Mouse (Mus musculus) limb, embryonic 11.5 days (tissue): ENCODE data around the gene Ctnna3. TPM values are rescaled to one million over a fixed set of nuclear protein-coding genes. Genes with fewer than 3 reads are reported as not detected.

Experiments
- ATAC-seq: fragments of 200-750 bp; cut with Nextera tagmentation; 2 replicates; pipeline ENCODE4 v1.8.0; 2017; ENCODE audit warnings: low read depth; ENCODE audit not compliant: insufficient number of reproducible peaks, low FRiP score, low TSS enrichment
- DNase-seq: peaks from one replicate; pipeline ENCODE4 v3.0.0-alpha.2; 2015; ENCODE audit warnings: low spot score
- H3K27ac ChIP-seq: fragments of 300-500 bp; sonication (generic); replicated peaks from 2 replicates; pipeline ENCODE4 v1.5.1; 2014; ENCODE audit warnings: low read depth, mild to moderate bottlenecking, low read length
- H3K27me3 ChIP-seq: fragments of 300-500 bp; sonication (generic); 2 replicates; pipeline ENCODE4 v1.6.1; 2014; ENCODE audit warnings: mild to moderate bottlenecking, low read length, mixed read lengths; ENCODE audit not compliant: control insufficient read depth, insufficient read depth
- H3K36me3 ChIP-seq: fragments of 300-500 bp; sonication (generic); 2 replicates; pipeline ENCODE4 v1.6.1; 2014; ENCODE audit warnings: mild to moderate bottlenecking, low read length, moderate library complexity, mixed read lengths; ENCODE audit not compliant: control insufficient read depth, insufficient read depth
- H3K4me1 ChIP-seq: fragments of 300-500 bp; sonication (generic); 2 replicates; pipeline ENCODE4 v1.6.1; 2014; ENCODE audit warnings: low read length, mixed read lengths; ENCODE audit not compliant: control insufficient read depth, insufficient read depth
- H3K4me2 ChIP-seq: fragments of 300-500 bp; sonication (generic); 2 replicates; pipeline ENCODE4 v1.6.1; 2014; ENCODE audit warnings: low read depth, mild to moderate bottlenecking, moderate library complexity; ENCODE audit not compliant: severe bottlenecking
- H3K4me3 ChIP-seq: fragments of 300-500 bp; sonication (generic); 2 replicates; pipeline ENCODE4 v1.5.1; 2014; ENCODE audit warnings: low read depth, low read length
- H3K9ac ChIP-seq: fragments of 300-500 bp; sonication (generic); 2 replicates; pipeline ENCODE4 v1.6.1; 2014; ENCODE audit warnings: mild to moderate bottlenecking, low read length
- H3K9me3 ChIP-seq: fragments of 300-500 bp; sonication (generic); 2 replicates; pipeline ENCODE4 v1.6.1; 2016; ENCODE audit warnings: low read length; ENCODE audit not compliant: control insufficient read depth
- WGBS: fragments of 180-500 bp; shearing (Covaris S2); extraction: QIAGEN DNeasy Blood & Tissue Kit; methylation state at CpG from one replicate; pipeline ENCODE4 v1.1.7; 2014; 5-methylcytosine and 5-hydroxymethylcytosine counted together
- polyA plus RNA-seq: library from polyadenylated mRNA; unstranded; fragments of >200 nt; fragmentation: Nextera tagmentation; extraction: Ambion mirVana; gene quantifications from 2 replicates; pipeline ENCODE4 v1.2.1, GENCODE M21; 2014

Ctnna3 gene
- polyA plus RNA-seq, 1 experiment from 2014 or later: 0.04 TPM

DNA sequence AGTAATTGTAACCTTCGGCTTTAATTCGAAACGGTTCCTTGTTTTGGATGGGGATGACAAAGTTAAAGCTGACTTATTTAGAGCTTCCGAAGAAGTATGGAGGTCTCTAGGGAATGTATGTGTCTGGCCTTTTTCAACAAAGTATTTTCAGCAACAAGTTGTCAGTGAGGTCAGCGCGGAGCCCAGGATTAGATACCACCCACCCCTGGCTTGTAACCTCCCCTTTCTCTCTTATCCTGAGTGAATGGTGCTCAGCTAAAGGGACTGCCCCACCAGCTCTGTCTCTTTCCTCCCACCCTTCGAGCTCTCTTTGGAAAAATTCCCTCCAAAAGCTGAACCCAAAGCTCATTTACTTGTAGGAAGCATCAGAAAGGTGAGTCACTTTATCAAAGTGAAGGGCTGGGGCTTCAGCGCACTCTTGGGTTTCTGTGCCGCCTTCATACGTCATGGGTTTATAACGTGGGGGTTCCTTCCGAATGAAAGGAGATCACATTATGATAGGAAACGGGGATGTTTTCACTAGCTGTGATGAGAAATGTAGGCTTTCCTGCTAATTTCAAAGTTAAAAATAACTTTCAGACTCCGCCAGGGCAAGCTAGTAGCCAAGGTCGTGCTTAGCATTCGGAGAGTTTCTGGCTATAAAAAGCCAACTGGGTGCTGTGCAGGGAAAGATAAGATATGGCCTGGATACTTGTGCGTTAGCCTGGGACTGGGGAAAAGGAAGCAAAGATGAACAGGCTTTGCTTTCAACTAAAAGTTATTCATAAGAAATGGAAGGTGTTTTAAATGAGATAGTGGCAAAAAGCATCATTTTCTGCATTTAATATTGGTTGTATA is 27.6 kb downstream of the Ctnna3 start:
- DNase-seq: no peak
- 70% methylated on average over 17 of the region's 17 CpGs for WGBS
- Histone ChIP-seq H3K9me3 (no peaks in the 10 kb centered on the region), H3K9ac (no peak overlapping the region), H3K4me2 (no peak overlapping the region), H3K27ac (no peak overlapping the region), H3K4me3 (no peak overlapping the region), H3K27me3 (no peaks in the 10 kb centered on the region), H3K36me3 (no peaks in the 10 kb centered on the region), H3K4me1 (no peaks in the 10 kb centered on the region)
- ATAC-seq: no peak

DNA sequence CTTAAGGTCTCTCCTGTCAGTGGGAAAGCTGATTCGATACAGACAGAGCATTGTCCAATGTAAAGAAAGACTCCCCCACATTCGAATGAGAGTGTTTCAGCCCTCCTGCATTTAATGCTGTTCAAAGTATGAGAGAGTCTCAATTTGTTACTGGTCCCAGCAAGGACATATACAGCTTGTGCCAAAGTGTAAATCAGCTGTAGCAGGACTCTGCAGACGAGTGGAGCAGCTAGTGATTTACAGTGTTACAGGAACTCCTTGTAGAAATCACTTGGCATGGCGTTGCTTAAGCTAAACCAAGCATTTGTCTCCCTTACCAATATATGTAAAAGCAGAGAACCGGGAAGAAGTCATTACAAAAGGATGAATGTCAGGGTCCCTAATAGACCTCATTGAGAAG is 31.0 kb downstream of the Ctnna3 start:
- WGBS: 74% methylated on average over 5 of the region's 5 CpGs
- no peak overlapping the region for H3K9ac ChIP-seq
- no peaks in the 10 kb centered on the region for H3K36me3 ChIP-seq
- H3K4me2 ChIP-seq: no peak overlapping the region
- no peak overlapping the region for H3K27ac ChIP-seq
- H3K27me3 ChIP-seq: no peaks in the 10 kb centered on the region
- no peak overlapping the region for H3K4me3 ChIP-seq
- ATAC-seq: no peak
- DNase-seq: no peak
- no peaks in the 10 kb centered on the region for H3K9me3 ChIP-seq
- H3K4me1 ChIP-seq: no peaks in the 10 kb centered on the region

DNA sequence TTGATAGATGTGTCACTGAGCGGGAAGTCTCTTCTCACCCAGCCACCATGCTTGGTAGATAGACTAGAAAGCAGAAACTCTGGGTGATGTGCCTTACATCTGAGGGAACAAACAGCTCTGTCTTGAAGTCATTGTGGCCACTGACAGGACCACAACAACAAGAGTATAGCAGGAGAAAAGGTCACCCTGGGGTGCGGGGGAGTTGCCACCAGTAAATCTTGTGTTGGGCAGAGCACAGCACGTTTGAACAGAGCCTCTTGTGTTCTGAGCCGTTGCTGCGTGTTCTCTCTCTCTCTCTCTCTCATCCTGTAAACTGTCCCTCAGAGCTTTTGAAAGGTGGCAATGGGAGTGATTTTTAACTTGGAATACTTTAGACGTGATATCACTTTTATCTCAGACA is 42.6 kb downstream of the Ctnna3 start:
- Histone ChIP-seq H3K36me3 (no peaks in the 10 kb centered on the region), H3K9me3 (no peaks in the 10 kb centered on the region), H3K4me2 (no peak overlapping the region), H3K4me1 (no peaks in the 10 kb centered on the region), H3K27me3 (no peaks in the 10 kb centered on the region), H3K27ac (no peak overlapping the region), H3K4me3 (no peak overlapping the region), H3K9ac (no peak overlapping the region)
- WGBS: 74% methylated on average over 6 of the region's 6 CpGs
- ATAC-seq: no peak
- no peak for DNase-seq

DNA sequence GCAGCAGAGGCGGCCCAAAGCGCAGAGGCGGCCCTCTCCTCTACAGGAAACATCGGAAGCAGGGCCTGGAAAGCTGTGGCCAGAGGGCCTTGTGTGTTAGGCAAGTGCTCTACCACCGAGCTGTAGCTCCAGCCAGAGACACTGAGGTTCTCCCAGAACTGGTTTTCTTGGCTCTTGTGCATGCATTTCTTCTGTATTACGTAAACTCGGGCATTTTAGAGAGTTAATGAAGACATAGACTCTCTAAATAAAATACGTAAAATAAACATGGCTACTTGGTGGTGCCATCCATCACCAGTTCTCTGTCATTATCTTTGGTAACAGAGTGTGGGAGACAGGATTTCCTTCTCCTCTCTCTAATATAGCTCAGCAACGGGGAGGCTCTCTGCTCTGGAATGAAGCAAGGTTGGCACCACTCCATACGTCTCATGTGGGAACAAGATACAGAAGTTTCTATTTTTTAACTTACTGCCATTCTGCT is 46.3 kb downstream of the Ctnna3 start:
- DNase-seq: no peak
- H3K4me3 ChIP-seq: no peak overlapping the region

DNA sequence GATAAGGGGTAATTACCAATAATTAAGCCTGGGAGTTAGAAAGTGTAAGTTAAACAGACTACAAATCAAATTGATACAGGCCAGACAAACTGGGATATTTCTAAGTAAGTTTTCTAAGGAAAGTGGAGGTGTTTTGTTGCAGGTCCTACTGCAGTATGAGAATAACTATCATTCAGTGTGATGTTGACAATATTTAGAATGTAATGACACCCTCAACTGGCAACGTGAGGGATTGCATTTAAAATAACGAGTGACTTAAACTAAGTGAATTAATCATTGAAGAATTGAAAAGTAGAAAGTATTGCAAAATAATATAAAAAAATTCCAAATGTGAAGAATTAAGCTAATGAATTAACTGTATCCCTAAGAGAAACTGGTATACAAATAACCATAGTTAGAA is 49.0 kb downstream of the Ctnna3 start:
- Histone ChIP-seq H3K9ac (no peak overlapping the region), H3K4me3 (no peak overlapping the region), H3K27ac (no peak overlapping the region), H3K4me2 (no peak overlapping the region), H3K36me3 (no peaks in the 10 kb centered on the region), H3K27me3 (no peaks in the 10 kb centered on the region), H3K4me1 (no peaks in the 10 kb centered on the region), H3K9me3 (no peaks in the 10 kb centered on the region)
- DNase-seq (no peak), ATAC-seq (no peak)
- WGBS: 48% methylated on average over 2 of the region's 2 CpGs

More for the DNA sequence above, 46.3 kb downstream of the Ctnna3 start:
- H3K36me3 ChIP-seq: no peaks in the 10 kb centered on the region
- no peak overlapping the region for H3K27ac ChIP-seq
- ATAC-seq: no peak
- no peaks in the 10 kb centered on the region for H3K4me1 ChIP-seq
- no peaks in the 10 kb centered on the region for H3K27me3 ChIP-seq
- H3K4me2 ChIP-seq: no peak overlapping the region
- no peaks in the 10 kb centered on the region for H3K9me3 ChIP-seq
- 78% methylated on average over 10 of the region's 10 CpGs for WGBS
- no peak overlapping the region for H3K9ac ChIP-seq

DNA sequence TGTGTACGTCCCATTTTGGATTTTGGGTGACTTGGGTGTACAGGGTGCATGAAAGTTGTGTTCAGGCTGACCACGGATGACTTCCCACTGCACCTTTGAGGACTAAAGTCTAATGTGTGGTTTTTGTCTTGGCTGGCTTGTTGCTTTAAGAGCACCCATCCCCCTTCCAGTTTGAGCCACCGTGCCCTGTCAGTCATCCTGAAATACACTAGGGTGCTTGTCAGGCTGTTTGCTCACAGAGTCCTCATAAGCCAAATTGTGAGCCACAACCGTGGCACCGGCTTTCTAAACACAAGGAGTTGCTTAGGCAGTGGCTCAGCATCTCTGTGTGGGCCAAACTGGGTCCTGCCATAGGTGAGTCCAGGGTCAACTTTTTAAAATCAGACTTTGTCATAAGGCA is 50.2 kb downstream of the Ctnna3 start:
- Histone ChIP-seq H3K36me3 (no peaks in the 10 kb centered on the region), H3K4me3 (no peak overlapping the region), H3K4me2 (no peak overlapping the region), H3K27me3 (no peaks in the 10 kb centered on the region), H3K9ac (no peak overlapping the region), H3K27ac (no peak overlapping the region), H3K9me3 (no peaks in the 10 kb centered on the region), H3K4me1 (no peaks in the 10 kb centered on the region)
- DNase-seq (no peak), ATAC-seq (no peak)
- 77% methylated on average over 5 of the region's 5 CpGs for WGBS

DNA sequence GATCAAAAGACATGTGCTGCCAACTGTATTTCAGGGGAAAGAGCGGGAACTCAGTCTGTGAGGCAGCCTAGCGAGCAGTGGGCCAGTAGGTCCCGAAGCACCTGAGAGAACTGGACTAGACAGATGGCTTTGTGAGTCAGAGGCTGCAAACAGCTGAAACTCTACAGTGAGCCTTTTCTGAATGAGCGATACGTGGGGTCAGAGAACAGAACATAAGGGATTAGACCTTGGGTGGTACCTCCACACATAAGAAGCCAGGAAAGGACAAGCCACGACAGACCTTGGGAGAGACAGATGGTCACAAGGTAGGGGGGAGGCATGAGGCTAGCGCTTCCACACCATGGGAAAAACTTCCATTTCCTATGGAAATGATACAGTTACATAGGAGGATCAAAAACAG is 58.4 kb downstream of the Ctnna3 start:
- H3K9ac ChIP-seq: no peak overlapping the region
- no peak overlapping the region for H3K27ac ChIP-seq
- no peak overlapping the region for H3K4me2 ChIP-seq
- H3K36me3 ChIP-seq: no peaks in the 10 kb centered on the region
- H3K9me3 ChIP-seq: no peaks in the 10 kb centered on the region
- H3K27me3 ChIP-seq: no peaks in the 10 kb centered on the region
- no peak overlapping the region for H3K4me3 ChIP-seq
- ATAC-seq: no peak
- WGBS: 89% methylated on average over 7 of the region's 7 CpGs
- no peak for DNase-seq
- no peaks in the 10 kb centered on the region for H3K4me1 ChIP-seq

DNA sequence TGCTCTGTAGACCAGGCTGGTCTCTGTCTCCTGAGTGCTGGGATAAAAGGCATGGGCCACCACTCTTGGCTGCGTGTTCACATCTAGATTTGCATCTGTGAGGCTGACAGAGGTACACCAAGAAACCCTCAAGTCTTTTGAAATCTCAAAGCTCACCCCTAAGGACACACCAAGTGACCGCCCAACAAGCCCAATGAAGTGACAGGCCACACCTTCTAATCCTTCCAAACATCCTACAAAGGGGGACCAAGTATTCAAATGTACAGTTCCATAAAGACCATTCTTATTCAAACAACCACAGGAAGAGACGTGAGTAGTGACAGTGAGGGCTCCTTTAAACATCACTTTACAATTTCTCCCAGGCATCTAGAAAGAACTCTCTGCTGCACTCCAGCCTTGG is 94.1 kb downstream of the Ctnna3 start:
- no peaks in the 10 kb centered on the region for H3K36me3 ChIP-seq
- 78% methylated on average over 3 of the region's 3 CpGs for WGBS
- ATAC-seq: no peak
- H3K27me3 ChIP-seq: no peaks in the 10 kb centered on the region
- DNase-seq: no peak
- no peak overlapping the region for H3K9ac ChIP-seq
- no peak overlapping the region for H3K4me2 ChIP-seq
- no peak overlapping the region for H3K27ac ChIP-seq
- H3K4me3 ChIP-seq: no peak overlapping the region
- no peaks in the 10 kb centered on the region for H3K9me3 ChIP-seq
- no peaks in the 10 kb centered on the region for H3K4me1 ChIP-seq

DNA sequence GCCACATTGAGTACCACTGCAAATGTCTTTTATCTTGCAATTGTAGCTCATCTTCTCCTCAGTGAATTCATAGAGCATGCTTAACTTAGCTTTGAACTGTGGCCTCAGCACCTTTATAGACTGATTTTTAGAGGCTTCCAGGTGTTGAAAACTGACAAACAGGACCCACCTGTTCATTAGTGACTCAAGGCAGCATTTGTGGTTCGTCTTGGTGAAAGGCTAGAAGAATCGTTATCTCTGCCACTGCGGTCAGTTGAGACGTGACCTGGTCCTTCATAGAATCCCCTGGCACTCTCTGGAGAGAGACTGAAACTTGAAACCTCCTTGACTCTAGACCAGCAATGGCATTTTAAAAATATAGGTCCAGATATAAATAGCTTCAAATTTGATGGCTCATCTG is 96.1 kb downstream of the Ctnna3 start:
- no peak for DNase-seq
- Histone ChIP-seq H3K36me3 (no peaks in the 10 kb centered on the region), H3K4me1 (no peaks in the 10 kb centered on the region), H3K4me3 (no peak overlapping the region), H3K27me3 (no peaks in the 10 kb centered on the region), H3K4me2 (no peak overlapping the region), H3K27ac (no peak overlapping the region), H3K9me3 (no peaks in the 10 kb centered on the region), H3K9ac (no peak overlapping the region)
- no peak for ATAC-seq
- 59% methylated on average over 4 of the region's 4 CpGs for WGBS
